Mouse (Mus musculus) liver, embryonic 12.5 days (tissue): Measurements from ENCODE around the gene Fstl3. TPM values are rescaled to one million over a fixed set of nuclear protein-coding genes. Genes with fewer than 3 reads are reported as not detected.

Experiments
- ATAC-seq: fragments of 200-750 bp; cut with Nextera tagmentation; 2 replicates; pipeline ENCODE4 v1.8.0; 2017; ENCODE audit warnings: moderate number of reproducible peaks, mild to moderate bottlenecking, moderate library complexity
- H3K27ac ChIP-seq: fragments of 300-500 bp; sonication (generic); 2 replicates; pipeline ENCODE4 v1.5.1; 2016; ENCODE audit warnings: mild to moderate bottlenecking
- H3K27me3 ChIP-seq: fragments of 300-500 bp; sonication (generic); replicated peaks from 2 replicates; pipeline ENCODE4 v1.6.1; 2016; ENCODE audit warnings: mild to moderate bottlenecking, moderate library complexity
- H3K36me3 ChIP-seq: fragments of 300-500 bp; sonication (generic); 2 replicates; pipeline ENCODE4 v1.6.1; 2016; ENCODE audit warnings: mild to moderate bottlenecking, moderate library complexity
- H3K4me1 ChIP-seq: fragments of 300-500 bp; sonication (generic); 2 replicates; pipeline ENCODE4 v1.6.1; 2016
- H3K4me2 ChIP-seq: fragments of 300-500 bp; sonication (generic); 2 replicates; pipeline ENCODE4 v1.6.1; 2016; ENCODE audit warnings: mild to moderate bottlenecking, moderate library complexity
- H3K4me3 ChIP-seq: fragments of 300-500 bp; sonication (generic); 2 replicates; pipeline ENCODE4 v1.5.1; 2016; ENCODE audit warnings: mild to moderate bottlenecking, moderate library complexity
- H3K9ac ChIP-seq: fragments of 300-500 bp; sonication (generic); 2 replicates; pipeline ENCODE4 v1.6.1; 2016; ENCODE audit warnings: mild to moderate bottlenecking, moderate library complexity
- H3K9me3 ChIP-seq: fragments of 300-500 bp; sonication (generic); replicated peaks from 2 replicates; pipeline ENCODE4 v1.6.1; 2016; ENCODE audit warnings: mild to moderate bottlenecking, moderate library complexity
- WGBS: fragments of 180-500 bp; shearing (Covaris S2); methylation state at CpG from one replicate; pipeline ENCODE4 v1.1.7; 2016; ENCODE audit not compliant: insufficient replicate concordance; 5-methylcytosine and 5-hydroxymethylcytosine counted together
- polyA plus RNA-seq: library from polyadenylated mRNA; unstranded; fragments of >200 nt; fragmentation: Nextera tagmentation; extraction: Ambion mirVana; gene quantifications from 2 replicates; pipeline ENCODE4 v1.2.1, GENCODE M21; 2016

Fstl3 gene
- polyA plus RNA-seq, 1 experiment from 2014 or later, result 0.80 TPM

GRCm38 (mm10) chr10:79764234-79764633, 12.8 kb upstream of the Fstl3 start:
- H3K4me2 ChIP-seq, result peak overlapping the region; percentile 0; the same call in 1 of the 2 replicates
- H3K27ac ChIP-seq, result no peak overlapping the region
- no peaks in the 10 kb centered on the region for H3K27me3 ChIP-seq
- H3K4me1 ChIP-seq, result peaks cover 52% of the 10 kb centered on the region
- H3K9ac ChIP-seq, result no peak overlapping the region
- 60% methylated on average over 7 of the region's 7 CpGs for WGBS
- no peak overlapping the region for H3K4me3 ChIP-seq
- H3K36me3 ChIP-seq, result peaks cover 51% of the 10 kb centered on the region
- no peak for ATAC-seq
- H3K9me3 ChIP-seq, result no peaks in the 10 kb centered on the region

DNA sequence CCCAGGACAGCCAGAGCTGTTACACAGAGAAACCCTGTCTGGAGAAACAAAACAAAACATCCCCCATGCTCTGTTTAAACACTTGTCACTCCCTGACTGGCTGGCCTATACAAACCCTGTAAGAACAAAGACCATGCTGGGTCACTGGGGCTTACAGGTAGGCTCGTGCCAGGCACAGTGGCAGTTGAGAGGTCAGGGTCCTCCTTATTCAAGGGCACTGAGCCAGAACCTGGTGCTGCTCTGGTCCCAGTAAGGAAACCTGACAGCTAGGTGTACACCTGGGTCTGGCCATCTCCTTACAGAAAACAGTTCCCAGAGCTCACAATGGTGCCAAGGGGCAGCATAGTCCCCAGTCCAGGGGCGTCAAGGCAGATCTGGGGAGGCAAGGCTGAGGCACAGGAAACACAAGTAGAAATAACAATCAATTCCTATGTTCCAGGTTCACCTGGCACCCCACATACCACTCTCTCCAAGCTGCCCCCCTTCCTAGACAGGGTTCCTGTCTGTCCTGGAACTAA, 11.8 kb upstream of the Fstl3 start:
- Histone ChIP-seq H3K4me1 (peaks cover 52% of the 10 kb centered on the region), H3K27me3 (peaks cover under 1% of the 10 kb centered on the region; the same call in 1 of the 2 replicates), H3K4me2 (peak overlapping the region; percentile 89), H3K36me3 (peaks cover 42% of the 10 kb centered on the region), H3K9me3 (no peaks in the 10 kb centered on the region), H3K9ac (peak overlapping the region; percentile 94), H3K4me3 (peak overlapping the region; percentile 91), H3K27ac (peak overlapping the region; percentile 86; the same call in 1 of the 2 replicates)
- WGBS, result 73% methylated on average over 2 of the region's 2 CpGs
- ATAC-seq, result no peak

GRCm38 (mm10) chr10:79766001-79766507, 11.0 kb upstream of the Fstl3 start:
- Histone ChIP-seq H3K4me1 (peaks cover 52% of the 10 kb centered on the region), H3K36me3 (peaks cover 34% of the 10 kb centered on the region), H3K9ac (peak overlapping the region; percentile 94), H3K27me3 (peaks cover 7% of the 10 kb centered on the region), H3K9me3 (no peaks in the 10 kb centered on the region), H3K4me2 (peak overlapping the region; percentile 89), H3K4me3 (peak overlapping the region; percentile 91), H3K27ac (peak overlapping the region; percentile 86)
- 5% methylated on average over 16 of the region's 16 CpGs for WGBS
- no peak for ATAC-seq

- under 1% methylated on average over 92 of the region's 101 CpGs for WGBS
- H3K4me2 ChIP-seq, result peak within 1 kb of the TSS; percentile 89
- H3K4me1 ChIP-seq, result peaks cover 52% of the 10 kb centered on the region
- H3K36me3 ChIP-seq, result peaks cover 28% of the 10 kb centered on the region
- peak within 1 kb of the TSS; percentile 91 for H3K4me3 ChIP-seq
- peak within 1 kb of the TSS; percentile 94 for H3K9ac ChIP-seq
- H3K27ac ChIP-seq, result peak within 1 kb of the TSS; percentile 86
- peak; percentile 91 for ATAC-seq
- H3K27me3 ChIP-seq, result peaks cover 8% of the 10 kb centered on the region
- no peaks in the 10 kb centered on the region for H3K9me3 ChIP-seq
Observed at GRCm38 (mm10) chr10:79766508-79767325, 10.4 kb upstream of the Fstl3 start, which contains the start of gene Rnf126. Gene Rnf126, minus strand, starts transcription at chr10:79766952.

DNA sequence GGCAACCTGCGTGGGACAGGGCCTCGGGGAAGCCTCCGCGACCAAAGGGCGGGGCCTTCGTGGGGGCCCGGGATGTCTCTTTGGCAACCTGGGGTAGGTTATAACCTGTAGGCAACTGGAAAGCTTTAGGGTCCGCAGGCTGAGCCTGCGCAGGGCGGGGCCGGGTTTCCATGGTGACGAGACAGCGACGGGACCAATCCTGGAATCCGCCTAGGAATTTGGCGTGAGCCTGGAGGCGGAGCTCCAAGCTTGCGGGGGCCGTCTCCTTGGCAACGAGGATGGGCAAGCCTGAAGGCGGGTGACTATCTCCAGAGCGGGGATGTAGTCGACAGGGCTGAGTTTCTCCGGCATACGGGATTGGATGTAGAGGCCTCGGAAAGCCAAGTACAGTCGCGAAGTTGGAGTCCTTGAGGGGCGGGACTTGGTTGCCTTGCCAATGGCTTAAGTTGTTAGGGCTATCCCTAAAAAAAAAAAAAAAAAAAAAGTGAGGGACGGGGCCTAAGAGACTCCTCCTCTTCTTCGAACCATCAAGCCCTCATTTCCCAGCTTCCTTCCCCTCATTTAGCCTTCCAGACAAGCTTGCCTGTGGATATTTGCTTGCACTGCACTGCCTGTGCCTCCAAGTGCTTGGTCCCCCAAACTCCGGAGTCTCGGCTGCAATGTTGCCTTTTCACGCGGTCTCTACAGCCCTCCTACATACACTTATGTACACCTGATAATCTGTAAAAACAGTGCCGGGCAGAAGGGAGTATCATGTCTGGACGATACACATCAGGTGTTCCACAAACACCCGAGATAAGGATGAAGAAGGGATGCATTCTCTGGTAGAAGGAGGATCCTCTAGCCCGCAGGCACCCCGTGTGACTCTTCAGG, 9.5 kb upstream of the Fstl3 start:
- peak; percentile 49 for ATAC-seq
- H3K27ac ChIP-seq, result peak overlapping the region; percentile 86
- peaks cover 52% of the 10 kb centered on the region for H3K4me1 ChIP-seq
- WGBS, result 12% methylated on average over 39 of the region's 40 CpGs
- peaks cover 5% of the 10 kb centered on the region for H3K9me3 ChIP-seq
- H3K4me3 ChIP-seq, result peak overlapping the region; percentile 91
- peaks cover 19% of the 10 kb centered on the region for H3K36me3 ChIP-seq
- peak overlapping the region; percentile 69 for H3K9ac ChIP-seq
- peaks cover 14% of the 10 kb centered on the region for H3K27me3 ChIP-seq
- peak overlapping the region; percentile 89 for H3K4me2 ChIP-seq

- H3K4me3 ChIP-seq, result no peak overlapping the region
- peaks cover 18% of the 10 kb centered on the region for H3K27me3 ChIP-seq
- H3K4me2 ChIP-seq, result 0 out of 2 replicates have a peak overlapping the region, but pooled peaks have one; percentile 89
- H3K9ac ChIP-seq, result no peak overlapping the region
- no peak overlapping the region for H3K27ac ChIP-seq
- H3K4me1 ChIP-seq, result peaks cover 46% of the 10 kb centered on the region
- no peak for ATAC-seq
- peaks cover 11% of the 10 kb centered on the region; the same call in 1 of the 2 replicates for H3K36me3 ChIP-seq
- WGBS, result under 1% methylated on average over 5 of the region's 5 CpGs
- peaks cover 5% of the 10 kb centered on the region for H3K9me3 ChIP-seq
Observed at GRCm38 (mm10) chr10:79768400-79768799, 8.7 kb upstream of the Fstl3 start.

- 0 out of 2 replicates have a peak, but pooled peaks cover 6% of the 10 kb centered on the region for H3K36me3 ChIP-seq
- 52% methylated on average over 4 of the region's 4 CpGs for WGBS
- no peak overlapping the region for H3K9ac ChIP-seq
- H3K27me3 ChIP-seq, result peaks cover 18% of the 10 kb centered on the region
- no peak overlapping the region for H3K27ac ChIP-seq
- H3K4me3 ChIP-seq, result no peak overlapping the region
- ATAC-seq, result no peak
- no peak overlapping the region for H3K4me2 ChIP-seq
- peaks cover 36% of the 10 kb centered on the region for H3K4me1 ChIP-seq
- peaks cover 5% of the 10 kb centered on the region for H3K9me3 ChIP-seq
Observed at GRCm38 (mm10) chr10:79769329-79769728, 7.7 kb upstream of the Fstl3 start.

DNA sequence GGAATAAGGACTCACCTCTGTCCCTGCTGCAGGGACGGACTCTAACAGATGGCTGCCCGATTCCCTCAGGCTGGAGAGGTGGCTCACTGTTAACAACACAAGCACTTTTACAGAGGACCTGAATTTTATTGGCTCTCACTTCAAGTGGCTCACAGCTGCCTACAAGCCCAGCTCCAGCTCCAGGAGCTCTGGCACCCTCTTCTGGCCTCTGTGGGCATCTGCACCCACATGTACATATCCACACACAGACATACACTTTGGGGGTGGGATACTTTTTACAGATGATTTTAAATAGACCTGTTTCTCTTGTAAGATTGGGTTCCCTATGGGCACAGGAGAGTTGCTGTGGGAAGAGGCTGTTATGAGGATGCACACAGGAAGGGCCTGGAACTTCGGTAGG, 4.8 kb upstream of the Fstl3 start:
- no peaks in the 10 kb centered on the region for H3K36me3 ChIP-seq
- H3K9ac ChIP-seq, result no peak overlapping the region
- H3K4me1 ChIP-seq, result peaks cover 20% of the 10 kb centered on the region
- 85% methylated on average over 3 of the region's 3 CpGs for WGBS
- H3K4me3 ChIP-seq, result no peak overlapping the region
- H3K4me2 ChIP-seq, result no peak overlapping the region
- no peak for ATAC-seq
- H3K9me3 ChIP-seq, result peaks cover 11% of the 10 kb centered on the region
- H3K27ac ChIP-seq, result no peak overlapping the region
- H3K27me3 ChIP-seq, result peaks cover 33% of the 10 kb centered on the region

DNA sequence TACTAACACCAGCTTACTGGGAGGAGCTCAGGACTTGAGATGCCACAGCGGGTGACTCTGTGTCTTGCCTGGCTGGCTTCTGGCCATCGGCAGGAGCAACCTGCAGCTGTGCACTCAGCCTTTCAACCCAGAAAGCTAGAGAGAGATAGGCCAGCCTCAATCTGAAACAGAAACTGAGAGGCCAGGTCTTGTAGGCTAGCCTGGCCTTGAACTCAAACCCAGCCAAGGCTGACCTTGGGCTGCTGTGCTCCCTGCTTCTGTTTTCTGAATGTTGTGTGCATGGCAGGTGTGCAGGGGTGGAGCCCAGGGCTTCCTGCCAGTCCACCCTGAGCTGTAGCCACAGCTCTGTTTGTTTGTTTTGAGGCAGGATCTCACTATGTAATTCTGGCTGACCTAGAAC, 3.9 kb upstream of the Fstl3 start:
- ATAC-seq, result no peak
- no peak overlapping the region for H3K9ac ChIP-seq
- no peak overlapping the region for H3K4me2 ChIP-seq
- no peak overlapping the region for H3K4me3 ChIP-seq
- peaks cover 15% of the 10 kb centered on the region for H3K4me1 ChIP-seq
- 84% methylated on average over 2 of the region's 2 CpGs for WGBS
- H3K27ac ChIP-seq, result no peak overlapping the region
- peaks cover 11% of the 10 kb centered on the region for H3K9me3 ChIP-seq
- H3K27me3 ChIP-seq, result peaks cover 42% of the 10 kb centered on the region
- no peaks in the 10 kb centered on the region for H3K36me3 ChIP-seq

GRCm38 (mm10) chr10:79774486-79775279, 2.4 kb upstream of the Fstl3 start:
- 60% methylated on average over 5 of the region's 5 CpGs for WGBS
- H3K36me3 ChIP-seq, result no peaks in the 10 kb centered on the region
- H3K9me3 ChIP-seq, result peaks cover 11% of the 10 kb centered on the region
- no peak overlapping the region for H3K4me3 ChIP-seq
- no peak overlapping the region for H3K9ac ChIP-seq
- H3K27me3 ChIP-seq, result peaks cover 57% of the 10 kb centered on the region
- no peak overlapping the region for H3K27ac ChIP-seq
- H3K4me2 ChIP-seq, result no peak overlapping the region
- peaks cover 10% of the 10 kb centered on the region for H3K4me1 ChIP-seq
- ATAC-seq, result no peak

DNA sequence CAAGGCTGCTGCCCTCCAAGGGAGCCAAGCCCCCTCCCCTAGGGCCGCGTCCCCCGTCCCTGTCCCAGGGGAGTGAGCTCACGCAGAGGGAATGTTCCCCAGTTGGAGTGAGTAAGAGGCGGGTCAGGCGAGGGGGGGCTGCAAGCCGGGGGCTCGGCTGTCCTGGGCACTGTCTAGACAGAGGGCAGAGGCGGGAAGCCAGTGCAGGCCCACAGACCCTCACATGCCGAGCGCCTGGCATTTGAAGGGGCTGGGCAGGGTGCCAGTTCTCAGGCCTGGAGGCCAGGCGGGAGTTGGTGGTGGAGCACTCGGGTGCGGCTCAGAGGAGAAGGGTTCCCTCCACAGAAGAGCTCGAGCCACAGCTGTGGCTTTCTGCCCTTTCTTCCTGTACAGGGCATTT, 934 bp downstream of the Fstl3 start:
- Histone ChIP-seq H3K27me3 (peaks cover 66% of the 10 kb centered on the region), H3K4me1 (peaks cover 34% of the 10 kb centered on the region), H3K4me2 (no peak overlapping the region; the same call in 1 of the 2 replicates), H3K36me3 (no peaks in the 10 kb centered on the region), H3K9me3 (peaks cover 5% of the 10 kb centered on the region), H3K27ac (no peak overlapping the region), H3K4me3 (no peak overlapping the region), H3K9ac (no peak overlapping the region)
- no peak for ATAC-seq
- 32% methylated on average over 15 of the region's 15 CpGs for WGBS
